Mouse (Mus musculus): ENCODE results near the gene Sprr4. TPM values are rescaled to one million over a fixed set of nuclear protein-coding genes. Genes with fewer than 3 reads are reported as not detected.

Sprr4 gene
- not detected in 2 replicates for polyA plus RNA-seq (2012; rRNA removed)

DNA sequence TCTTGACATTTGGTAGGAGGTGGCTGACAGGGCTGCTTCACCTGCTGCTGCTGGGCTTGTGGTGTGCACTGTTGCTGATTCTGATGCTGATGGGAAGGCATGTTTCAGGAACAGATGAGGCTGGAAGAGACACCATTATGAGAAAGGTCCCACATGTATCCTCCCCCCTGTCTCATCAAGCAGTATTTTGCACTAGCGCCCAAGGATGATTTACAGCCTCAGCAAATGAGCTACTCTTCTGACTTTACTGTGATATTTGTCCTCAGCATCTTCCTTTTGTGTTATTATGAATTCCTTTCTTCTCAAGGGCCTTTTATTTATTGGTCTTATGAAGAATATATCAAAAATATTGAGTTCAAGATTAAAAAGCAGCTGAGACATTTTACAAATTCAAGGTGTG lies at the start of gene Sprr4:
Gene Sprr4, minus strand, starts transcription at position 101 of the 400 bp plus-strand sequence.

GRCm38 (mm10) chr3:92534411-92534810 lies 34.1 kb upstream of the Sprr4 start, which contains the start of gene 2310046K23Rik:
2310046K23Rik (minus strand) TSS chr3:92534511.

GRCm38 (mm10) chr3:92485863-92486262 lies 14.4 kb downstream of the Sprr4 start, which contains the start of gene Sprr1a:
Sprr1a (minus strand) TSS chr3:92485895.

GRCm38 (mm10) chr3:92458620-92459019 lies 41.7 kb downstream of the Sprr4 start, which contains the start of gene Sprr3:
Sprr3 (minus strand) TSS chr3:92458720.

Other genes starting within 250 kb of the Sprr4 start
- gene Sprr2a3, start 215.1 kb downstream of the Sprr4 start, polyA plus RNA-seq (2012; rRNA removed) = 0.12 TPM in 1 of 2 replicates, not detected in the other
- gene Sprr2b, start 183.9 kb downstream of the Sprr4 start, polyA plus RNA-seq (2012; rRNA removed) = not detected in 2 replicates
- 0.83 TPM in 1 of 2 replicates, not detected in the other for gene Sprr2d, start 161.4 kb downstream of the Sprr4 start, polyA plus RNA-seq (2012; rRNA removed)
- gene Sprr2e, start 148.3 kb downstream of the Sprr4 start, polyA plus RNA-seq (2012; rRNA removed) = not detected in 2 replicates
- not detected in 2 replicates for gene Sprr2f, start 135.3 kb downstream of the Sprr4 start, polyA plus RNA-seq (2012; rRNA removed)
- gene Sprr2h, start 114.8 kb downstream of the Sprr4 start, polyA plus RNA-seq (2012; rRNA removed) = 0.88 TPM in 1 of 2 replicates, not detected in the other
- gene Sprr2i, start 92.5 kb downstream of the Sprr4 start, polyA plus RNA-seq (2012; rRNA removed) = 0.30 TPM in 1 of 2 replicates, not detected in the other
- not detected in 2 replicates for gene Sprr2j-ps, start 82.4 kb downstream of the Sprr4 start, polyA plus RNA-seq (2012; rRNA removed)
- gene Gm9774, start 71.1 kb downstream of the Sprr4 start, polyA plus RNA-seq (2012; rRNA removed) = 3.7 and 6.2 TPM in 2 replicates
- gene Sprr2k, start 67.9 kb downstream of the Sprr4 start, polyA plus RNA-seq (2012; rRNA removed) = not detected in 2 replicates
- gene Sprr1b, start 61.7 kb downstream of the Sprr4 start, polyA plus RNA-seq (2012; rRNA removed) = not detected in 2 replicates
- not detected in 2 replicates for gene Sprr3, start 41.8 kb downstream of the Sprr4 start, polyA plus RNA-seq (2012; rRNA removed)
- 0.07 and 0.25 TPM in 2 replicates for gene Sprr1a, start 14.6 kb downstream of the Sprr4 start, polyA plus RNA-seq (2012; rRNA removed)
- gene 2310046K23Rik, start 34.0 kb upstream of the Sprr4 start, polyA plus RNA-seq (2012; rRNA removed) = not detected in 2 replicates
- gene Ivl, start 73.2 kb upstream of the Sprr4 start, polyA plus RNA-seq (2012; rRNA removed) = not detected in 2 replicates
- not detected in 2 replicates for gene Smcp, start 88.5 kb upstream of the Sprr4 start, polyA plus RNA-seq (2012; rRNA removed)
- gene 2210017I01Rik, start 107.0 kb upstream of the Sprr4 start, polyA plus RNA-seq (2012; rRNA removed) = not detected in 2 replicates
- gene Lce6a, start 121.2 kb upstream of the Sprr4 start, polyA plus RNA-seq (2012; rRNA removed) = not detected in 2 replicates
- not detected in 2 replicates for gene Lce1a1, start 147.8 kb upstream of the Sprr4 start, polyA plus RNA-seq (2012; rRNA removed)
- not detected in 2 replicates for gene Lce1b, start 156.4 kb upstream of the Sprr4 start, polyA plus RNA-seq (2012; rRNA removed)
- not detected in 2 replicates for gene Lce1a2, start 169.8 kb upstream of the Sprr4 start, polyA plus RNA-seq (2012; rRNA removed)
- not detected in 2 replicates for gene Lce1c, start 178.8 kb upstream of the Sprr4 start, polyA plus RNA-seq (2012; rRNA removed)
- not detected in 2 replicates for gene Lce1d, start 186.7 kb upstream of the Sprr4 start, polyA plus RNA-seq (2012; rRNA removed)
- gene Lce1e, start 208.6 kb upstream of the Sprr4 start, polyA plus RNA-seq (2012; rRNA removed) = not detected in 2 replicates
- gene Lce1f, start 219.9 kb upstream of the Sprr4 start, polyA plus RNA-seq (2012; rRNA removed) = not detected in 2 replicates
- not detected in 2 replicates for gene Gm38119, start 238.6 kb upstream of the Sprr4 start, polyA plus RNA-seq (2012; rRNA removed)

Measured in central nervous system, embryonic 18 days (tissue).